Mouse (Mus musculus) monocyte, adult 2 months (primary cell): ENCODE measurements around the gene Olfr517.

Experiments
- DNase-seq, 2 experiments: peaks; one replicate each; pipeline ENCODE4 v3.0.0; 2022; ENCODE audit warnings: low spot score in 2 of 2, low read depth in 1 of 2

Gene Olfr517

GRCm38 (mm10) chr7:108872279-108872678 is at the start of gene Olfr517:
Gene Olfr517, minus strand, starts transcription at chr7:108872379.
- no peak for DNase-seq

- no peak for DNase-seq
Measured at GRCm38 (mm10) chr7:108903969-108904368, 31.8 kb upstream of the Olfr517 start.

- no peak for DNase-seq
Measured at GRCm38 (mm10) chr7:108894320-108894719, 22.1 kb upstream of the Olfr517 start, which contains the start of gene Olfr519. Gene Olfr519, minus strand, starts transcription at chr7:108894420.

- no peak for DNase-seq
Measured at GRCm38 (mm10) chr7:108884906-108885305, 12.7 kb upstream of the Olfr517 start, which contains the start of gene Olfr518. Gene Olfr518, minus strand, starts transcription at chr7:108885006.

- no peak for DNase-seq
Measured at GRCm38 (mm10) chr7:108850429-108850828, 21.8 kb downstream of the Olfr517 start, which contains the start of gene Olfr516. Gene Olfr516, minus strand, starts transcription at chr7:108850529.

- DNase-seq: no peak
Measured at GRCm38 (mm10) chr7:108825897-108826296, 46.3 kb downstream of the Olfr517 start, which contains the start of gene Olfr514. Gene Olfr514, minus strand, starts transcription at chr7:108825997.
